Mouse (Mus musculus): ENCODE data around the gene Ptpn1.

The Ptpn1 gene

DNA sequence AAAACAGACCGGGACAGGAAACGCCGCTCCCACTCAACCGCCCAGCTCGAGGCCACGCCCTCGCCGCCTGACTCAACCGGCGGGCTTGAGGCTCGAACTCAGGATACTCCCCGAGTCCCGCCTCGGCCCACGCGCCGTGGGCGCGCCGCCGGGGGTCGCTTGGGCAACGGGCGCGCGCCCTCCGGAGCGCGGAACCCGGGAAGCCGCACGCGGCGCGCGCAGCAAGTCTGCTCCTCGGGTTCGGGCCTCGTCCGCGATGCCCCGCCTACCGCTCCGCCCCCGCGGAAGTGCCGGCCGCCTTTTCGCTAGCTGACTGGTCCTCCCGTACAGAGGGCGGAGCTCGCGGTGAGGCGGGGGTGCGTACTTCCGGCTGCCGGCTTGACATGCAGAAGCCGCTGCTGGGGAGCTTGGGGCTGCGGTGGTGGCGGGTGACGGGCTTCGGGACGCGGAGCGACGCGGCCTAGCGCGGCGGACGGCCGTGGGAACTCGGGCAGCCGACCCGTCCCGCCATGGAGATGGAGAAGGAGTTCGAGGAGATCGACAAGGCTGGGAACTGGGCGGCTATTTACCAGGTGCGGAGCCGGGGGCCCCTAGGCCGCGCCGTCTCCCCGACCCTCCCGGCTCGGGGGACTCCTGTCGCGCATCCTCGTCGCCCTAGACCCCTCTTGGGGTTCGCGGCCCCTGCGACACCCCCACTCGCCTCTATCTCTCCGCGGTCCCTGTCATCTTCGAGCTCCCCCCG, at the start of gene Ptpn1:
TSS of gene Ptpn1 (plus strand) at position 73 of the 742 bp plus-strand sequence.
- peak; percentile 97 for DNase-seq

DNA sequence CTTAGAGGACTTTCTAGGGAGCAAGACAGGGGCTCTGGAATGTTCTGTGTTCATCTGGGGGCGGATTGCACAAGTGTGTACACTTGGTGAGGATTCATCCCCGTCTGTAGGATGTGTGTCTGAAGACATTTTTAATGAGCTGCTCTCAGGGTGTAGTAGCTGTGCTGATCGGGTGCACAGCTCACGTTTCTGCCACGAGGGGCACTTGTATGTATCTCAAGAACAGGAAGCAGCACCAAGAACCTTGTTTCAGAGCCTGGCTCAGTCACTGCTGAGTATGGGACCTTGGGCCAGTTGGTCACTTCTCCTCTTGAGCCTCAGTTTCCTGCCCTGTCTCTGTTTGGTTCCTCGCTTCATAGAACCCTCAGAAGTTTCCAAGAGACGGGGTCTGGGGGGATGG, 45.4 kb upstream of the Ptpn1 start:
- no peak for DNase-seq

DNA sequence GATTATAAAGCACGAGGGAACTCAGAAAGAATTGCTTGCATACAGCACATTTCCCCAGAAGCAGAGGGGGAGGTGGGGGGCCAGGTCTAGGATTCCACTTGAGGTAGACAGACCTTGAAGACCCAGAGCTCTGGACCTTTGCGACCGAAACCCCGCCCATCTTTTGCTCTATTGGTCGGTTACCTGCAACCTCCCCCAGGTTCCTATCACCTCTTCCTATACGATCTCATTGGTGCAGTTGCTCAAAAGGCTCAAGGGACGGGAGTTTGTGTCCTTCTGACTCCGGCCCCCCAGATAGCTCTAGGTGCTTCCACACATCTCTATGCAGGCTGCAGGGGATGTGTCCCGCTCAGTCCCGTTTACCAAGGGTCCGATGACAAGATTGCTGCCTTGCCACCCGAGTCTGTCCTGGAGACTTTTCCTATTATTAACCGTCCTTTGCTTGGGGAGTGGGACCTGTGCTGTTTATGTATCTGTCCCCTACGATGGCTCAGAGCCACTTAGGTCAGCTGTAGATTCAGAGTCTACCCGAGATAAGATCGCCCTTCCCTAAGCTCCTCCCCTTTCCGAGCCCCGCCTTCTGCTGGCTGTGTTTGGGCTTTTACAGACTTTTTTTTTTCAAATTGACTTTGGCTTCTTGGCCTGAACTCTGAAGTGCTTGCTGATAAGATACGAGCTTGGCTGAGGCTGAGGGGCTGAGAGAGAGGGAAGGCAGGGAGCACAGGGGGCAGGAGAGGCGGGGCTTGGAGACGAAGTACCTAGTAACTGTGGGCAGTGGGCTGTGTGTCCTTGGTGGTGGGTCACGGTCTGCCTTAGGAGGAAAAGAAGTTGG, 44.1 kb upstream of the Ptpn1 start:
- DNase-seq = no peak

DNA sequence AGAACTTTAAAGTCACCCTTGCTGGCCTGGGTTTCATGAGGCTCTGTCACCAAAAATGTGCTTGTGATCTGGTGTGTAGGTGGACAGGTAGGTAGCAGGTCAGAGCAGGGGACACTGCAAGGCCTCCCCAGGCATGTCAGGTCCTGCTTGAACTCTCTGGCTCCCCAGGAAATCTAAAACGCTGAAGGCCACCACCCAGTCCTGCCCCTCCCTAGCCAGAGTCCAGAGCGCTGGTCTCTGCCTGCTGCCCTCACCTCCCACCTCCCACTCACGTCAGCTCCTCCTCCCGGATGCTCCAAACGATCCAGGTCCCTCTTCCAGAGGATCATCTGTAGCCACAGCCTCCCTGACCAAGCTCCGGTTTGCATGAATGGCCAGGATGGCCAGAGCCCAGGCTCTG, 43.0 kb upstream of the Ptpn1 start:
- DNase-seq = no peak

DNA sequence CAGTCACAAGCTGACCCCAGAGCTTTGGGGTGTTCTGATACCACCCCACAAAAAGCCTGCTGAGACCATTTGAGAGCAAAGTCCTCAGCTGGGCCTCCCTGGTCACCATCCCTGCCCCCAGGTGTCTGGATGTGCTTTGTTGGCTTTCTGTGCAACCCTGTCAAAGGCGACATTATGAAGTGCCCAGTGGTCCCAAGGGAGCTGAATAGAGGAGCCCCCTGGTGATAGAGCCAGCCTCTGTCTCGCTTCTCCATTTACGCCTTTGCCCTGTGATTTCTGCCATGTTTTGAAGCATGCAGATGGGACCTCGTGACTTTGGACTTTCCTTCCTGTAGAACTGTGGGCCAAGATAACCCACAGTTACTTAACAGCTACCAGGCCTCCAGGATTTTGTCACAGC, 42.0 kb upstream of the Ptpn1 start:
- no peak for DNase-seq

DNA sequence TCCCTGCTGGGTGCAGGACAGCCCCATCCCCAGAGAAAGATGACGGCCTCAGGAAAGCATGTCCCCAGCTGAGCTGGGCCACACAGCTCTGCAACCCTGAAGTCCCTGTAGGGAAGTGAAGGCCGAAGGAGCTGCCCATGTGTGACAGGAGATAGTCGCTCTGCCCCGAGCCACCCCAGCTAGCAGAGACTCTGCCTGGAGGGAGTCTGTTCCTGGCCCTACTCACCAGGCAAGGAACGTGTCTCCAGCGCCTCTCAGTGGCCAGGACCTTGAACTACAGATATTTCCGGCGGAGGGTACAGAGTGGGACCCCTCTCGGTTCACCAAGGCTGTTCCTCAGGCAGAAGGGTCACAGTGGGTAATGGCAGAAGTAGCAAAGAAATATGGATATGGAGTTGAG, 39.9 kb upstream of the Ptpn1 start:
- DNase-seq = no peak

DNA sequence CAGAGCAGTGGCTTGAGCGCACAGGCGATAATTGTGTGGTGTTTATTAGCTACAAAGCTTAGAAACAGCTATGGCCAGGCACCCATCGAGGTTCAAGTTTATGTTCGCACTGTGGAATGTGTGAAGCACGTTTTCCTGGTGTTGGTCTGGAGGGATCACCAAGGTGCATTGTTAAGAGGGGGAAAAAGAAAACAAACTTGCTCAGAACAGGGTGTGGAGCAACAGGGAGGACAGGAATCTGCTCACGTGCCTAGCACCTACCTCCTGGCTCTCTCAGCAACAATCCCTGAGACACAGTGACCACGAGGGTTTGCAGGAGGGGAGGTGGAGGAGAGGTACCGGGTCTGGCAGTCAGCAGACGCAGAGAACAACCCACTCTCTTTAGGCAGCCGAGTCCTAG, 38.2 kb upstream of the Ptpn1 start:
- no peak for DNase-seq

DNA sequence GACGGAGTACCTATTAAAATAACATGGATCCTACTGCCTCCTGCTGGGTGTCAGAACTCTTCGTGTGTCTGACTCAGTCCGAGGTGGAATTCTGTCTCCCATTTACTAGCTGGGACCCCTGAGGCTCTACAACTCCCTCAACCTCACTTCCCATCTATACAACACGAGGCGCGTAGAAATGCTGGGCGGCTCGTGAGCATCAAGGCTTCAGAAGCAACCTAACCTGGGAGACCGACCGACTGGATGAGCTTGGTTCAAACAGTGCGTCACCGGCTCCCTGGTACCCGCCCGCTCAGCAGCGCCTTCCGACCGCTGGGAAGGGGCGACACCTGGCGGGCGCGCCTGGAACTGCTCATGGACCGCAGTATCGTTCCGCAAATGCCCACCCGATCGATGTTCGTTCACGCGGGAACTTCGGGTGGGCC, 36.9 kb upstream of the Ptpn1 start:
- peak; percentile 60 for DNase-seq

DNA sequence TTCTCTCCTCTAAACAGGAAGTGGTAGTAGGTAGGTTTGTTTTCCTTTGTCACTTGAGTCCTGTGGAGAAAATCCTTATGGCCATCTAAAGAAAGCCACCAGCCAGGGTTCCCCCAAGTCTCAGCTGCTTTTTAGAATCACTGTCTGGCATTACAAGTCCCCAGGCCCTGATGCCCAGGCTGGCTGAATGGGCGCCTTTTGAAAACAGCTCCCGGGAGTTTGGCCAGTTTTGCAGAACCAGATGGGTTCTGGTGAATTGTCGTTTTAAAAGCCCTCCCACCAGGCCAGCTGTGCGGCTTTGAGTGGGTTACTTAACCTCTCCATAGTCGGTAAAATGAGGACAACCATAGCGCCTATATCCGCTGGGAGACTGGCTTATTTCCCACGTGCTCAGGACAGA, 34.0 kb upstream of the Ptpn1 start:
- no peak for DNase-seq

DNA sequence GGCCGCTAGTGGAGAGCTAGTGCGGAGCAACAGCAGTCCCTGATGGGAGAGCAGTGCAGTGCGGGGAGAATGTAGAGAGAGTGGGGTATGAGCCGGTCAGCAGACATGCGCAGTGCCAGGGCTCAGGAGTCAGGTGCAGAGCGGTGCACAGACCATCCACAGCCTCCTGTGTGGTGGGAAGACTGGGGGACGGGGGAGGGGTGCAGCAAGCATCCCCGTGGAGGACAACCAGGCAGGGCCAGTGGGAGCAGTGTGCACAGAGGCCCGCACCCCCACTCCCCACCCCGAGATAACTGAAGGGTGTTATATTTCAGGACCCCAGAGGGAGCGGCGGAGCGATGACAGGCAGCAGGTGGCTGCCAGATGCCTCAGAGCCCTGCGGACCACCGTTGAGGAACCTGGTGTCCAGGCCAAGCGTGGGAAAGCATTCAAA, 31.9 kb upstream of the Ptpn1 start:
- no peak for DNase-seq

DNA sequence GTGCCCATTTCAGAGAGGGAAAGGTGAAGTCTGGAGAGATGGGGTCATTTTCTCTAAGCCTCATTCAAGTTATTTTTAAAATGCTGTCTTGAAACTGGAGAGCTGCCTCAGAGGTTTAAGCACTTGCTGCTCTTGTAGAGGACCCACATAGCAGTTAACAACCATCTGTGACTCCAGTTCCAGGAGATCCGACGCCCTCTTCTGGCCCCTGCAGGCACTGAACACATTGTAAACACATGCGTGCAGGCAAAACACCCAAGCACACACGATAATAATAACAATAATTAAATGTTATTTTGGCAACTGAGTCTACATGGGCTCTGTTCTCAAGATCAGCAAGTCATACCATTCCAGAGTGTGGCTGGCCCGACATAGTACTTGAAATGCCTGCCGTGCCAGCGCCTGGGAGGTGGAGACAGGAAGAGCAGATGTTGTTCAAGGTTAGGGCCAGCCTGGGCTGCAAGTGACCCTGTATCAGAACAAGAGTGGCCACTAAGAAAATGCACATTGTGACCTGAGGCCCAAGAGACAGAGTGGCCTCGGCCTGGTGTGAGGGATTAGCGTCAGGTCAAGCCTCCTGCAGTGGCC, 29.6 kb upstream of the Ptpn1 start:
- no peak for DNase-seq

DNA sequence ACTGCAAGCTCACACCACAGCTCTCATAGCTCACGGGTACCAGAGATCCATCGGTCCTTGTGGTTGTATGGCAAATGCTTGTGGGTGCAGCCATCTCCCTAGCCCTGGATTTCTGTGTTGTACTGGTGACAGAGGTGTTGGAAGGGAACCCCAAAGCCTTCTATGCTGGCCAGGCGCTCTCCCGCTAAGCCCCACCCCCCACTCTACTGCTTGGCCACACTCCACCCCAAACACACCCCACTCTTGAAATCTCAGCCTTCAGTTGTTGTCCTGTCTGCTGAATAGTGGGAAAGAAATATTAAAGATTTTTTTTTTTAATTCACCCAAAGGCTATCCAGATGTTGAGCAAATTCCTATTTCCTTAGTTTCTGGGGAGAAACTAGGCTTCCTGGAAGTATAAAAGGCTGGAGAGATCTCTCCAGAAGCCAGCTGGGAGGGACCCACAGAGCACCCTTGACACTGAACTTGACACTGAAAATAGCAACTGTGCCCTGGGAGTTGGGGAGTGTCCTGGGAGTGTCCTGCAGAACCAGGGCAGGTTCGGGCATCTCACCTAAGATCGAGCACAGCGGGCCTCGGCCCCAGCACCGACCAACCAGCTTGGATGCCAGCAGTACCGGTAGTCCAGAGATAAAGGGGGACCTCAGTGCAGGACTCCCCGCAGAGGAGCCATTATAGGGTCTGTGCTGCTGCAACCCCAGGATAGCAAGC, 28.5 kb upstream of the Ptpn1 start:
- DNase-seq = no peak

DNA sequence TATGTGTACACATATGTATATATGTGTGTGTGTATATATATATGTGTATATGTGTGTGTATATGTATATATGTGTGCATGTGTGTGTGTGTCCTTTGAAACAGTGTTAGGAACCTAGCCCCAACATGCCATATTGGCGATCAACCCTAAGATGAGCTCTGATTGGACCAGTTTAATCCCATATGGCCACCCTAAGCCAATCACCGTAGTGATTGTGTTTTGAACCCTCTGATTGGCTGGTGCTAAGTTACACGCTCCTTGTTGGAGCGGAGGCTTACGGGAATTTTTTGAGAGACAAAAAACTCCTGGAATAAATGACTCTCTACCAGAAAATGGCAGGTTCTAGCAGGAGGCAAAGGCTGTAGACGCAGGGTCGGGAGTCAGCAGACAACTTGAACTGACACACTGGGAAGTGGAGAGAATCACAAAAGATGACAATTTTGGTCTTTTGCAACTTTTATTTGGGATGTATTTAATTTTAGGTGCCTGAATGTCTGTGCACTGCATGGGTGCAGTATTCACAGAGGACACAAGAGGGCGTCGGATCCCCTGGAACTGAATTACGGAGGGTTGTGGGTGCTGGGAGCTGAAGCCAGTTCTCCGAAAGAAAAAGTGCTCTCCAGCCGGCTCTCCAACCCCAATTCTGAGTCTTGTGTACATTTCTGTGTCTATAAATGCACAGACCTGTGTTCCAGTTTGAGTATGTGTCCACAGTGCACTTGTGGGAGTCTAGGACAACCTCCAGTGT, 27.1 kb upstream of the Ptpn1 start:
- no peak for DNase-seq

DNA sequence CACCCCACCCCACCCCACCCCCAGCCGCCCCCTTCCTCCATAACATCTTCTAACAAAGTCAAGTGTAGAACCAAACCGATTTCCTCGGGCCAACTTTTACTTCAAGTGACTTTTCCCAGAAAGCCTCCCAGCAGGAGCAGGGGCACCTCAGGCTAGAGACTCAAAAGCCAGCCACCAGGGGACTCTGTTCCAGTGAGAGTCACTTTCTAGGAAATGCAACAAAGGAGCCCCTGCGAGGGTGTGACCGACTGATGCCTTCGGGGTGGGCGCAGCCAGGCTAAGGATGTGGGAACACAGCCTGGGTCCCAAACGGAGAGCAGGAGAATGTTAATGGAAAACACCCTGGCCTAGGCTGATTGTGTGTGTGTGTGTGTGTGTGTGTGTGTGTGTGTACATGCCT, 26.3 kb upstream of the Ptpn1 start:
- DNase-seq = no peak

DNA sequence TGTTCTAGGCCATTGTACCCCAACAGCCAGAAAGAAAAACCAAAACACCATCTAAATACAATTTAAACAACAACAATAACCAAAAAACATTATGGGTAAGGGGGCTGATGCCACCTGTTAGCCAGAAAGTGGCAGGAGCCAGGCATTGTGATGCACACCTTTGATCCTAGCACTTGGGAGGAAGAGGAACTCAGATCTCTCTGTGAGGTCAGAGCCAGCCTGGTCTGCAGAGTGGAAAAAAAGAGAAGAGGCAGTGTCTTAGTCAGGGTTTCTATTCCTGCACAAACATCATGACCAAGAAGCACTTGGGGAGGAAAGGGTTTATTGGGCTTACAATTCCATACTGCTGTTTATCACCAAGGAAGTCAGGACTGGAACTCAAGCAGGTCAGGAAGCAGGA, 25.1 kb upstream of the Ptpn1 start:
- DNase-seq = no peak

DNA sequence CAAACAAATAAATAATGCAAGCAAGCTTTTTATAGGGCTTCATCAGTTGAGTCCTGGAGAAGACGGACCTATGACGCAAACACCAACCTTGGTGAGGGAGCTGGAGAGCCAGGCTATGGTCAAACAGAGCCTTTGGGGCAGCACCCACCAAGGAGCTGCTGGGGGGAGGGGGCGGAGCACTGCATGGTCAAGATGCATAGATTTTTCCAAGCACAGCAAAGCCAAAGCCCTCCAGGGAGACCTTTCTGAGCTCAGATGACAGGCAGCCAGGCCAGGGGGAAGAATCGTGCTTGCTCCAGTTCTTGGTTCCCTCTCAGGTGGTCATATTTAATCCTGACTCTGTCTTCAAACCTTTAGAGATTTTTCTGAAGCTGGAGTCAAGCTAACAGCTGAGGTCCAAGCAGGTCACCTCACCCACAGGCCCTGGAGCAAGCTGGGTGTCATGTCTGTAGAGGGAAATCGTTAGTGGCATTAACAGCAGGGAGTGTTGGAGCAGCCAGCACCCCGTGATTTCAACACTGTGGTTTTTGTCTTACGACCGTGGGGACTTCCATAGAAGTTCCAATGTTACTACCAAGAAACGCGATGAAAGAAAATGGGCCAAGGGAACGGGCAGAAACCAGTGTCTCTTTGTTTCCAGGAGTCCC, 22.2 kb upstream of the Ptpn1 start:
- no peak for DNase-seq

DNA sequence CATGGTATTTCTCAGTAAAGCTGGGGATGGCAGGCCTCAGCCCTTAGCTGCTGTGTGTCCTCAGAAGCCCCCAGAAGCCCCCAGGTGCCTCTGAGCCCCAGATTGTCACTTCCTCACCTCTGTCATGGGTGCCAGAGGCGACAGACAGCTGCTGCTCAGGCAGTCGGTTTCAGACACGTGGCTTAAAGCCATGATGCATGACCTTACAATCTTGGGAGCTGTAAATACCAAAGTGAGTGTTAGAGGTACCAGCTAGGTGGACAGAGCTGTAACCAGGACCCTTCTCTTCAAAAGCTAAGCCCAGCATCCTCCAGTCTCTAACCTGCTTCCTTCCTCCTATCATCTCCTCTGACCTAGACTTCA, 21.7 kb upstream of the Ptpn1 start:
- DNase-seq = no peak

DNA sequence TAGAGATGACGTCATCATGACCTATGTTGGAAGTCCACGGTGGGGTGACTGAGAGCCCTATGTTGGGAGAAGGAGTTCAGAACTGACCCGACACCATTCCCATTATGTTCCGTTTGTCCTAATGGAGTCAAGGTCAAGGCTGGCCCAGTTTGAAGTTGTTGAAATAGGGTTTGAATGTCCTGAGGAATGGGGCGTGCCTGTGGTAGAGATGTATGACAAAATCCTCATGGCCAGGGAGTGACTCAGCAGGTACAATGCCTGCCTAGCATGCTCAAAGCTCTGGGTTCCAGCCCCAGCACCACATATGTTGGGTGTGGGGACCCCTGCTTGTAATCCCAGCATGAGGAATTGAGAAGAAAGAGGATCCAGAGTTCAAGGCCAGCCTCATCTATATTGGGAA, 20.3 kb upstream of the Ptpn1 start:
- no peak for DNase-seq

DNA sequence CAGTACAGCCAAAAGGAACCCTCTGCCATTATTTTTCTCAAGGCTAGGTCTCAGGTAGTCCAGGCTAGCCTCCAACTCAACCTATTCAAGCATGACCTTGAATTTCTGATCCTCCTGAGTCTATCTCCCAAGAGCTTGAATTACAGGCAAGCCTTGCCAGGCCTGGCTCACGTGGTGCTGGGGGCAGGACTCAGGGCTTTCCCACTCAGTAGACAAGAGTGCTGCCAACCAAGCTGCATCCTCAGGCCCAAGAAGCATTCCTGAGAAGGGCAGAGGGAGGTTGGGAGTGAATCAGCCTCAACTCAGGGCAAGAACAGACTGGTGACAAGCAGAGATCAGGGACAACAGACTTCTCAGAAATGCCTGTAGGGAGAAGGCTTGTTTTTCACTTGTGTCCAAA, 12.8 kb upstream of the Ptpn1 start:
- no peak for DNase-seq

DNA sequence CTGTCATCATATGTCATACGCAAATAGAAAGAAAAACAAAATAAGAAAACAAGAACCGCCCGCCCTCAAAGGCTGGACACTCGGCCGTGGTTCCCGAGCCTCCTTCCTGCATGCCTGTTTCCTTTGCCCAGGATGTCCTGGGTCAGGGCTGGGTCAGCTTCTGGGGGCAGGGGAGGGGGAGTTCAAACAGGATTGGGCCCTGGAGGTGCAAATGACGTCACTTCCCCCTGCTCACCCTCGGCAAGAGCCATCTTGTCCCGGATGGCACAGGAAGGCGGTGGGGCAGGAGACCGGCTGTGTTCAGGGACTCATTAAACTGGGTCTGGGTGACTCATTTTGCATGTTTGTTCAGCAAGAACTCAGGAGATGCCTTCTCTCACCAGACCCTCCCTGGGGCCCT, 11.8 kb upstream of the Ptpn1 start:
- no peak for DNase-seq

DNA sequence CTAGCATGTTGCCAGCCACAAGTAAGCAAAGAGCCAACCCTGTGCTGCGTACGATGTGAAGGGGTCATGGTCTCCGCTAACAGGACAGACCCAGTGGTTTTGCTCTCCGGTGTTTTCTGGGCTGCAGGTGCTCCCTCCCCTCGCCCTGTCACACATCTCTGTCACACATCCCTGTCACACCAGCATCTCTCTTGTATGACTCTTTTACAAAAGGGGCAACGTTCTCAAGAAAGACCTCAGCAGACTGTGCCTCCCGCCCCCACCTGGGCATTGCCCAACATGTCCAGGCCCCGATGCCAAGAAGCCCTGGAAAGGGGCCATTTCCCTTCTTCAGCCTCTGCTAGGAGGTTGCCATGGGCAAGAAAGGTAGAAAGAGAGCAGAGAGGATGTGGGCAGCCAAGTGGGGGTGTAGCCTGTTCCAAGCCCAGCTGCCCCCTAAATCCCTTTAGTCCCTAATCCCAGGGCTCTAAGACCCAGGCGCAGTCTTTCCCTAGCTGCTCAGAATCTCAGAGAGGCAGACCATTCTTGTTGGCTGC, 10.8 kb upstream of the Ptpn1 start:
- no peak for DNase-seq

DNA sequence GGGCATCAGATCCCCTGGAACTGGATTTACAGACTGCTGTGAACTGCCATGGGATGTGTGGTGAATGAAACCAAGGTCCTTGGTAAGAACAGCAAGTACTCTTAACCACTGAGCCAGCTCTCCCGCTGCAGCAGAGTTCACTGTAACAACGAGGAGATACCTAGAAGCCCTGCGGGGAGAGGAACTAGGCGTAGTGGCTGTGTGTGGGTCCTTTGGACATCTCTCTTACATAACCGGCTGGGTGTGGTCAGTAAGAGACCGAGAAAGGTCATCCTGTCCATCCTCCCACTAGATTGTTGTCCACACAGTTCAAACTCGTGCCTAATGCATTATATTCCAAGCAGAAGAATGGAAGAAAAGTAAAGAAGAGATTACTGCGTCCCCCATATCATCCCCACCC, 10.0 kb upstream of the Ptpn1 start:
- DNase-seq = no peak

Data from cerebellum, adult 11-12 months (tissue).